Mouse (Mus musculus) C2C12 (cell line): Measurements from ENCODE around the gene Adgrg1. TPM values are rescaled to one million over a fixed set of nuclear protein-coding genes. Genes with fewer than 3 reads are reported as not detected.

ENCODE experiments used
- H3K27me3 ChIP-seq: one replicate; pipeline ENCODE4 v1.6.1; 2011; ENCODE audit not compliant: control insufficient read depth, insufficient read depth, insufficient read length
- H3K36me3 ChIP-seq: one replicate; pipeline ENCODE4 v1.6.1; 2011; ENCODE audit not compliant: control insufficient read depth, insufficient read depth
- H3K4me3 ChIP-seq: one replicate; pipeline ENCODE4 v1.5.1; 2011; ENCODE audit warnings: mild to moderate bottlenecking, control low read depth; ENCODE audit not compliant: poor library complexity, insufficient read depth, severe bottlenecking
- H3K79me2 ChIP-seq: one replicate; pipeline ENCODE4 v1.6.1; 2011; ENCODE audit not compliant: control insufficient read depth, insufficient read depth
- H3K79me3 ChIP-seq: one replicate; pipeline ENCODE4 v1.6.1; 2011; ENCODE audit warnings: low read depth, control low read depth
- H3ac ChIP-seq: one replicate; pipeline ENCODE3; 2011; ENCODE audit warnings: low read depth; ENCODE audit not compliant: control insufficient read depth, insufficient read length
- CEBPB ChIP-seq: IDR thresholded peaks from one replicate; pipeline ENCODE4 v1.6.1; 2011; ENCODE audit warnings: low read depth, mild to moderate bottlenecking, control low read depth, moderate library complexity
- CTCF ChIP-seq: IDR thresholded peaks from one replicate; pipeline ENCODE4 v1.5.1; 2011; ENCODE audit not compliant: control insufficient read depth, insufficient read depth, insufficient read length
- FOSL1 ChIP-seq: IDR thresholded peaks from one replicate; pipeline ENCODE4 v1.8.0; 2011; ENCODE audit warnings: mild to moderate bottlenecking, low read length; ENCODE audit not compliant: poor library complexity, insufficient read depth, severe bottlenecking
- MAX ChIP-seq: IDR thresholded peaks from one replicate; pipeline ENCODE4 v1.6.1; 2011; ENCODE audit warnings: mild to moderate bottlenecking, control low read depth
- MYOD1 ChIP-seq: IDR thresholded peaks from one replicate; pipeline ENCODE4 v1.6.1; 2011; ENCODE audit warnings: low read depth; ENCODE audit not compliant: control insufficient read depth, insufficient read length
- MYOG ChIP-seq: IDR thresholded peaks from one replicate; pipeline ENCODE4 v1.6.1; 2011; ENCODE audit not compliant: control insufficient read depth, insufficient read length; ENCODE audit errors: extremely low read depth
- USF1 ChIP-seq: IDR thresholded peaks from one replicate; pipeline ENCODE4 v1.6.1; 2011; ENCODE audit warnings: low read depth, mild to moderate bottlenecking, control low read depth, moderate library complexity
- polyA plus RNA-seq: library from polyadenylated mRNA; unstranded; fragments of >200 nt; fragmentation: generic; extraction: Trizol; gene quantifications from one replicate; pipeline ENCODE4 v1.2.1, GENCODE M21; 2012; ENCODE audit warnings: missing spikeins

The Adgrg1 gene
- polyA plus RNA-seq, 1 experiment, result 2.8 TPM

DNA sequence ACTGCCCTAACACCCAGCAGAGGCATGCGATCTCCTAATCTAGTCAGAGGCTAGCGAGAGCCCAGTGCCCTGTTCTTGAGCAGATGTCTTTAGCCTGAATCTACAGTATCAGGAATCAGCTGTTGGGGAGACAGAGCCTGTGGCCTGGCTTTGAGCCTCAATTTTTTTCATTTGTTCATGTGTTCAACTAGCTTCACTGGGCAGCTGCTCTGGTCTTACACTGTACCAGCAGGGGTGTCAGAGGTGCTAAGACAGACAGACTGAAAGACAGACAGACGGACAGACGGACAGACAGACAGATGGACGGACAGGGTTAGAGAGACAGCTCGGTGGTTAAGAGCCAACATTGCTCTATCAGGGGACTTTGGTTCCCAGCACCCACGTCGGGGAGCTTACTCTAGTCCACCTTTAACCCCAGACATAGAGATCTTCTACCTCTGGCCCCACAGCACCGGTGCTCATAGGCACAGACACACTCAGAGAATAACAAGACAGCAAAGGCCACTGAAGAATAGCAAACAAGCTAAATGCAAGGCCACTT lies 17.0 kb downstream of the Adgrg1 start:
- Histone ChIP-seq H3ac (no peak overlapping the region), H3K79me3 (no peaks in the 10 kb centered on the region), H3K4me3 (no peak overlapping the region), H3K36me3 (no peaks in the 10 kb centered on the region), H3K79me2 (no peaks in the 10 kb centered on the region), H3K27me3 (no peaks in the 10 kb centered on the region)
- TF ChIP-seq USF1 (no peak), MYOD1 (no peak), CTCF (no peak), FOSL1 (no peak), MAX (no peak), MYOG (no peak), CEBPB (no peak)

DNA sequence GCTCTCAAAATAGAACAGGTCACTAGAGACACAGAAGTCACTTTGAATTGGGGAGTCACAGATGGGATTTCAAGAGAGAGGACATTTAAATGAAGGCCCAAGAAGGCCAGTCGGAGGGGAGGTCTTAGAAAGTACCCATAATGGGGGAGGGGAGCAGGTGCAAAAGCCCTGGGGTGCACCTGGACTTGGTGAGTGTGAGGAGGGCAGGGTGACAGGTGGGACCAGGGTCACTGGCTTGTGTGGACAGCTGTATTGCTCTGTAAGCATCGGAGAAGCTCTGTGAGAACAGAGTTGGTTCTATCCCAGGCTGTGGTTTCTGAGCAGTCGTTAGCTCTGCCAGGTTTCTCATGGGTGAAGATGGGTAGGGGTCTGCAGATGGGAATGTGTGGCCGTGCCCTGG lies 17.5 kb downstream of the Adgrg1 start:
- TF ChIP-seq CTCF (no peak), MYOD1 (no peak), USF1 (no peak), FOSL1 (no peak), CEBPB (no peak), MAX (no peak), MYOG (no peak)
- Histone ChIP-seq H3K79me2 (no peaks in the 10 kb centered on the region), H3K79me3 (no peaks in the 10 kb centered on the region), H3ac (no peak overlapping the region), H3K27me3 (no peaks in the 10 kb centered on the region), H3K4me3 (no peak overlapping the region), H3K36me3 (no peaks in the 10 kb centered on the region)

DNA sequence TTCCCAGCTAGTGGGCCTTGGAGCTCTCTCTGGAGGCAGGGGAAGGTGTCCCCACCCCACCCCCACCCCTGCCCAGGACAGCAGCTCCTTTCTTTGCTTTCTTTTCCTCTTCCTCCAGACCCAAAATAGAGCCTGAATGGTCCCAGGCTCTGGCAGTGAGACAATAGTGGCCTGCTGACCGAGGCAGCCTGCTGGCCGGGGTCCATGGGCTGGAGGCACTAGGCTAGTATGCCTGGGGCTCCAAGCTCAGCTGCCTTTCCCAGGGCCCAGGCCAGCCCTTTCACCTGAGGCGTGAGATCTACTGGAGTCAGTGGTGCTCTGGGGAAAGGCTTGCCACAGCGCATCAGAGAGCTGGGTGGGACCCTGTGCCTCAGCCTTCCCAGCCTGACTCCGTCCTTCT lies 18.0 kb downstream of the Adgrg1 start:
- Histone ChIP-seq H3ac (no peak overlapping the region), H3K36me3 (no peaks in the 10 kb centered on the region), H3K4me3 (no peak overlapping the region), H3K27me3 (no peaks in the 10 kb centered on the region), H3K79me3 (no peaks in the 10 kb centered on the region), H3K79me2 (no peaks in the 10 kb centered on the region)
- TF ChIP-seq CEBPB (no peak), CTCF (no peak), MYOG (no peak), USF1 (no peak), MAX (no peak), MYOD1 (no peak), FOSL1 (no peak)

DNA sequence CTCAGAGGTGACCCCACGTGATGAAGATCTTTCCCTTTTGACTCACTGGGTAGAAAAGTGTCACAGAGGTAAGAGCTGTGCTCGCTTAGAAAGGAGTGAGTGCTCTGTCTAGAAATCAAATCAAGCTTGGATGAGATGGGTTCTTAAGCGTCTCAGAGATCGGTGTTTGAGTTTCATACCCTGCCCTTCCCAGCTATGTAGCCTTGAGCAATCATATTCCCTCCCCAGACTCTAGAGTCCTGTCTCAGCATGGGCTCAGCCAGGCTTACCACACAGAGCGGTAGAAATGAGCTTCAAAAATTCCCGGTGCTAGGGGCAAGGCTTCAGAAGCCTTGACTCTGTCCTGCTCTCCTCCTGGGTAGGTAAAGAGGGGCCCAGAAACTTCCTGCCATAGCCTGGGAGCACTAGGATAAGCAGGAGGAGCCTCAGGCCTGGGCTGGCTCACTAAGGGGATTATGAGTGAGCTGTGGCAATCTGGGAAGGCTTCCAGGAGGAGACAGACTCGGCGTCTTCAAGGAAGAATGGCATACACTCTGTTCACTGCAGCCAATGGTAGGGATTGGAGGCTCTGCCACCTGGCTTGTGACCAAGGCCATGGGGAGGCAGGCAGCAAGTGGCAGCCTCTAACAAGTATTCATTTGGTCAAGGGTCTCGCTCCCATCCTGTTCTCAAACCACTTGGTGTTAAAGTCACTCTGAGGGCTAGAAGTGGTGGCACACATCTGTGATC lies 18.6 kb downstream of the Adgrg1 start:
- TF ChIP-seq CTCF, result no peak
- no peak for TF ChIP-seq MYOD1
- TF ChIP-seq MYOG, result no peak
- H3ac ChIP-seq, result no peak overlapping the region
- H3K79me2 ChIP-seq, result no peaks in the 10 kb centered on the region
- H3K79me3 ChIP-seq, result no peaks in the 10 kb centered on the region
- no peaks in the 10 kb centered on the region for H3K27me3 ChIP-seq
- H3K36me3 ChIP-seq, result no peaks in the 10 kb centered on the region
- H3K4me3 ChIP-seq, result no peak overlapping the region

DNA sequence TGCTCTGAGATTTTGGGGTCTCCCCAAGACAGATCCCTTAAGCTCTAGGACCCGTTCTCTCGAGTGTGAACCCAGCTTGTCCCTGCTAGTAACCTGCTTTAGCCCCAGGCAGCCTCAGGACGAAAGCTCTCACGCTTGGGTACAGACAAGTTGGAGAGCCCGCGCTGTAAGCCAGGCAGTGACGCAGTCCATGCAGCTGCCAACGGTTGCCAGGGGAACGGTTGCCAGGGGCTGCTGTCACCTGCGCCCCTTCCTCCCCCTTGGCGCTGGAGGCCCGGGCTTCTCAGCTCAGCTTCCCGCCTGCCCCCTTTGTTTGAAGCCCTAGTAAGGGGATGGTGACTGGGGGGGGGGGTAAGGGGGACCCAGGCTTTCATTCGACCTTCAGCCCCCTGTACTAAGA lies 19.5 kb downstream of the Adgrg1 start:
- TF ChIP-seq MYOD1 (no peak), MAX (no peak), CEBPB (no peak), MYOG (no peak), USF1 (no peak), CTCF (no peak), FOSL1 (no peak)
- no peak overlapping the region for H3K4me3 ChIP-seq
- no peak overlapping the region for H3ac ChIP-seq

More for the DNA sequence above, 19.5 kb downstream of the Adgrg1 start:
- Histone ChIP-seq H3K79me3 (no peaks in the 10 kb centered on the region), H3K79me2 (no peaks in the 10 kb centered on the region), H3K36me3 (no peaks in the 10 kb centered on the region), H3K27me3 (no peaks in the 10 kb centered on the region)
